Mouse (Mus musculus) left cerebral cortex, postnatal 25 days (tissue): ENCODE results near the gene Srebf1. TPM values are rescaled to one million over a fixed set of nuclear protein-coding genes. Genes with fewer than 3 reads are reported as not detected.
A peak's percentile ranks its signal among the peaks of the same experiment; 100 is the strongest.

ENCODE experiments used
- DNase-seq, 2 experiments: peaks; one replicate each; pipeline ENCODE4 v3.0.0; 2022; ENCODE audit warnings: low spot score in 2 of 2, mixed read lengths in 1 of 2
- intact Hi-C: fragments of 180-260 bp; cut with DNase I; formaldehyde crosslinking; loops from one replicate; pipeline ENCODE4 v1.15.1; 2025
- total RNA-seq, 2 experiments: library from RNA; stranded (reverse); gene quantifications; 2 replicates each; pipeline ENCODE4 v1.2.3; 2021

Gene Srebf1
- total RNA-seq, 2 experiments from 2014 or later: 42.3 to 50.7 TPM

- DNase-seq: peak in 1 of 2 experiments; percentile 31
- intact Hi-C loops: loop anchor here (2.0 kb wide), 1 partner anchor 47 kb away; no protein-coding TSS in a partner anchor
These were observed 36.8 kb downstream of the Srebf1 start for GRCm38 (mm10) chr11:60185396-60186231.

- peak; percentile 51 to 81 for DNase-seq
- intact Hi-C loops: loop anchor here (2.0 kb wide), 1 partner anchor 46 kb away; no protein-coding TSS in a partner anchor
These were observed 37.7 kb downstream of the Srebf1 start for GRCm38 (mm10) chr11:60184346-60185325.

GRCm38 (mm10) chr11:60182741-60183140 lies 39.6 kb downstream of the Srebf1 start:
- no peak for DNase-seq
- intact Hi-C loops: no loop called here

- intact Hi-C loops: no loop called here
- peak in 1 of 2 experiments; percentile 31 for DNase-seq
These were observed 40.2 kb downstream of the Srebf1 start for GRCm38 (mm10) chr11:60182116-60182670.

DNA sequence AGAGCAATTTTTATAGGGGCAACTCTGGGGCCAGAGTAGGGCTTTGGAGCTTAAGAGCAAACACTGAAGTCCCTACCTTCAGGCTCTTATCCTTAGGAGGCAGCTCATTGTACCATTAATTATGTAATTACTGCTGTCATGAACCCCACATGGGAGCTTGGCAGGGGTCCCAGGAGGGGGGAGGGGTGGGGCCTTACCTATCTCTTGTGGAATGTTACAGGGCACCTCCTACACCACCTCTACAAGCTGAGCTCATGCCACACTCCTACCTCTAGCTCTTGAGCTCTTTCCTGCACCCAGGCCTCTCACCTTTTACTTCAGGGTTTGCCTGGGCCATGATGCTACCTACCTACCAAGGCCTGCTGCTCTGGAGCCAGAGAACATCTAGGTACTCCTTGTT lies 43.9 kb downstream of the Srebf1 start:
- intact Hi-C loops: no loop called here

DNA sequence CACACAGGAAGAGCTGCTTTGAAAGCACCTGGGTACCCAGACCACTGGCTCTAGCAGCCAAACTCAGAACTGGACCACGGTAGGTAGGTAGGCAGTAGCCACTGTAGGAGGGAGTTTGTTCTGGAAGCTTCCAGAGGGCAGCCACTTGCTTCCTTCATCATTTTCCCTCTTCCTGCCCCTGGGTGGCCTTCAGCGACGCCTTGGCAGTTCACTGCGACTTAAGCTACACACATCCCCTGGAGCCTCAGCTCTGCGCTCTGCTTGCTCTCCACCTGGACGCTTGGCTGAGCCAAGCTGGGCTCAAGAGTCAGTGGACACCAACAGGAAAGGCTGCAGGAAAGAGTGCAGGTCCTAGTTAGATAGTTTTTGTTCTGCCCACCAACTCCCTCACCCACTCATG lies 44.4 kb downstream of the Srebf1 start:
- DNase-seq: no peak
- intact Hi-C loops: no loop called here

More for the DNA sequence above, 43.9 kb downstream of the Srebf1 start:
- no peak for DNase-seq

DNA sequence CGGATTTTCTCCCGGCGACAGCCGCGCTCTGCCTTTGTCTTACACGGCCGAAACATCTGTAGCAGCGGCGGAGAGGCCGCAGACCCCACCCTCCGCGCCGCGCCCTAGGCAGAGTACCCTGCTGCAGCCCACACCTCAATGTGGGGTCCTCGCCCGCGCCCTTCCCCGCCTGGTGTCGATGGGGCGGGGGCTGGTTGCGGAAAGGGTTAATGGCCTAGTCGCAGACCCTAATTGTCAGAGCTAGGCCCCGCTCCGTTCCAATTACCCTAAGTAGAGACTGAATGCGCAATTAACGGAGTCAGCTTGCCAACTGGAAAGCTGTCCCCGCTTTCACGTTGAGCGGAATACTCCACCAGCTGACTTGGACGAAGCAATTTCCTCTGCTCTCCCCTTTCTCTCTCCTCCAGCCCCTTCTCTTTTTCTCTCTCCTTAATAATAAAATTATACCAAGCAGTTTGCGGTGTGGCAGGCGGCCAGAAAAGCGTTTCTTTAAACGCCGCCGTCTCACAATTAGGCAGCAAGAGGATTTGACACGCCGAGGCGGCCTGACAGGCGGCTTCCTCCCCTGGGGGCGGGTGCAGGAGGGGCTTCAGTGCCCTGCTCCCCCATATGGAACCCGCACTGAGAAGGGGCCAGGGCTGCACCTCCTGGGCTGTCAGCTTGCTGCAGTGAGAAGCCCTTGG lies 45.3 kb downstream of the Srebf1 start:
- peak; percentile 69 to 73 for DNase-seq
- intact Hi-C loops: loop anchor here (1.0 kb wide), 2 partner anchors 38 to 71 kb away; no protein-coding TSS in a partner anchor

GRCm38 (mm10) chr11:60176182-60176974 lies 46.0 kb downstream of the Srebf1 start:
- peak; percentile 76 to 80 for DNase-seq
- intact Hi-C loops: loop anchor here (1.0 kb wide), 2 partner anchors 37 to 70 kb away; no protein-coding TSS in a partner anchor

DNA sequence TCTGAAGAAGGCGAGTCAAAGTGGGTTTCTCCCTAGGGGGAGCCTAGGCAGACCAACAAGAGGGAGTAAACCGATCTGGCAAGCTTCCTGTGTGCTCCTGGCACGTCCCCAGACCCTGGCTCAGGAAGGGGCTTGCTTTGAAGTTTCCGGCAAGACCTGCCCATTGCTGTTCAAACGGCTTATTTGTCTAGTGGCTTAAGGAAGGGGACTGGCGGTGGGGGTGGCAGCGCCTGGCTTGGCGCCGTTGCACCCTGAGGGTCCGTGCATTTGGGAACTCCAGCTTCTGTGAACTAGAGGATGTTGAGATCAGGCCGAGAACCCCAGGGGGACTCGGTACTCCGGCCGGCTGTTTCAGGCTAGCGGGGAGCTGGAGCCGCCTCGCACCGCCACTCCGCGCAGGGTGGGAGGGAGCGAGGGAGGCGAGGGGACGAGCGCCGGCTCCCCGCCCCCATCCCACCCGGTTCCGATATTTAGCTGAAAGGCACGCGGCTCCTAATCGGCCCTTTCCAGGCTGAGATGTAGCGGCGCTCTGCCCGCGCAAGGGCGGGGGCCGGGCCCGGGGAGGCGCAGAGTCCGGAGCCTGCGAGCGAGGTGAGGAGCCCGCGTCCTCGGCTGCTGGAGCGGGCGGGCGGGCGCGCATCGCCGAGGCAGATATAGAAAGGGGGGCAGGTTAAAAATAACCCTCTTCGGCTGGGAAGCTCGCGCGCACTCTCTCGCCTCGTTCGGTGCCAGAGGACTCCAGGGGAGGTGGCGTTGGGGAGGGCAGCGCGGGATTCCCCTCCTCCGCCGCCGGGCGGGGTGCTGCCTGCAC lies 46.8 kb downstream of the Srebf1 start:
- peak; percentile 81 to 92 for DNase-seq
- intact Hi-C loops: loop anchor here (1.0 kb wide), 2 partner anchors 36 to 69 kb away; no protein-coding TSS in a partner anchor

GRCm38 (mm10) chr11:60173606-60174184 lies 48.7 kb downstream of the Srebf1 start:
- DNase-seq: no peak
- intact Hi-C loops: no loop called here

DNA sequence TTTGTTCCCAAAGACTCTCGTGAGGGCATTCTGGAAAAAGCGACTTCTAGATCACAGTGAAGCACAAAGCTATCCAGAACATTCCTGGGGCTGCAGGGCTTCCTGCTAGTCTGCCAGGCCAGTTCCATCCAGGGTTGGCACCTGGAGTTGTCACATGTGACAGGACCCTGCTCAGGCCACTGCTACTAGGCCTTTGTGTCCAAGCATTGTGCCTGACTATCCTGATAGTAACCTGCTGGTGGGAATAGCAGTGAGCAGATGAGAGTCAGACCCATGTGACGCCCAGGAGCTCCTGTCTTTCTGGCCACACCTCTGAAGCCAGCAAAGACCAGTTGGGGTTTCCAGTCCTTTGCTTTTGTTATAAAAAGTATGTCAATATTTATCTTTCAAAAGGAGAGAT lies 50.3 kb downstream of the Srebf1 start:
- intact Hi-C loops: no loop called here
- no peak for DNase-seq

DNA sequence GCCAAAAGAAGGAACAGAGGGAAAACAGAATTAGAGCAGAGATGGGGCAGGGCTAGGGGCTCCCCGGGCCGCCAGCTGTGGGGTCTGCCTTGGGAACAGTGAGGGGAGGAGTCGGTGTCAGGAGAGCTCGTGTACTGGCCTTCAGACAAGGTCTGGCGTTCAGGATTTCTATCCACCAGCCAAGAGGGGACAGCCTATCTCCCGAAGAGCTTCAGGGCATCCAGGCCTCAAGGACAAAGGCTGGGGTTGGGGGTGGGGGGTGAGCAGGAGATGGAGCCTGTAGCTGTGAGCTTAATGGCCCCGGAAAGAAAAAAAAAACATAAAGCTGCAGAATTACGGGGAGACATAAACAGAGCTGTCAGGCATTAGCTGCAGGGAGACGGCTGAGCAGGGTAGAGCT lies 53.6 kb downstream of the Srebf1 start:
- intact Hi-C loops: no loop called here
- DNase-seq: no peak

GRCm38 (mm10) chr11:60165076-60165475 lies 57.3 kb downstream of the Srebf1 start:
- intact Hi-C loops: no loop called here
- no peak for DNase-seq

- intact Hi-C loops: no loop called here
- DNase-seq: no peak
These were observed 57.9 kb downstream of the Srebf1 start for GRCm38 (mm10) chr11:60164450-60164849.

- intact Hi-C loops: no loop called here
- no peak for DNase-seq
These were observed 59.0 kb downstream of the Srebf1 start for GRCm38 (mm10) chr11:60163362-60163761.

- DNase-seq: no peak
- intact Hi-C loops: no loop called here
These were observed 59.8 kb downstream of the Srebf1 start for GRCm38 (mm10) chr11:60162547-60162946.
